Mouse (Mus musculus) myocyte (in vitro differentiated cells): Measurements from ENCODE around the gene Hbq1b. TPM values are rescaled to one million over a fixed set of nuclear protein-coding genes. Genes with fewer than 3 reads are reported as not detected.
"Not testable (repeated sequence)": the region's sequence is repeated elsewhere in the genome, so short reads cannot be mapped to it uniquely, and the experiment has no call there.

ENCODE experiments used
- H3K27me3 ChIP-seq: one replicate; pipeline ENCODE4 v1.6.1; 2011; ENCODE audit not compliant: control insufficient read depth, insufficient read depth, insufficient read length
- H3K36me3 ChIP-seq: one replicate; pipeline ENCODE4 v1.6.1; 2011; ENCODE audit not compliant: control insufficient read depth, insufficient read depth
- H3K4me2 ChIP-seq: one replicate; pipeline ENCODE4 v1.6.1; 2011; ENCODE audit warnings: low read depth, control low read depth
- H3K4me3 ChIP-seq: one replicate; pipeline ENCODE4 v1.5.1; 2011; ENCODE audit warnings: mild to moderate bottlenecking, control low read depth, moderate library complexity
- H3K79me2 ChIP-seq: one replicate; pipeline ENCODE4 v1.6.1; 2011; ENCODE audit not compliant: control insufficient read depth, insufficient read depth
- H3ac ChIP-seq: one replicate; pipeline ENCODE4 v1.6.1; 2011; ENCODE audit not compliant: control insufficient read depth, insufficient read length
- CEBPB ChIP-seq: IDR thresholded peaks from 2 replicates; pipeline ENCODE4 v1.6.1; 2011; ENCODE audit warnings: mild to moderate bottlenecking, moderate library complexity; ENCODE audit not compliant: poor library complexity, insufficient read depth, severe bottlenecking
- E2F4 ChIP-seq: IDR thresholded peaks from one replicate; pipeline ENCODE4 v1.6.1; 2011; ENCODE audit warnings: mild to moderate bottlenecking, control low read depth, moderate library complexity; ENCODE audit not compliant: insufficient read depth
- MAX ChIP-seq: IDR thresholded peaks from one replicate; pipeline ENCODE4 v1.6.1; 2011; ENCODE audit warnings: low read depth, mild to moderate bottlenecking, control low read depth
- MYOD1 ChIP-seq, 3 experiments: IDR thresholded peaks; one replicate each; pipeline ENCODE4 v1.6.1; 2011; ENCODE audit warnings: control low read depth in 2 of 3, low read depth in 2 of 3, mild to moderate bottlenecking in 2 of 3, moderate library complexity in 1 of 3; ENCODE audit not compliant: insufficient read length in 2 of 3, control insufficient read depth in 1 of 3
- MYOG ChIP-seq, 3 experiments: IDR thresholded peaks; one replicate each; pipeline ENCODE4 v1.6.1; 2011; ENCODE audit warnings: control low read depth in 2 of 3, low read depth in 2 of 3, mild to moderate bottlenecking in 2 of 3; ENCODE audit not compliant: insufficient read length in 2 of 3, control insufficient read depth in 1 of 3, insufficient read depth in 1 of 3
- POLR2A ChIP-seq: IDR thresholded peaks from one replicate; pipeline ENCODE4 v1.6.1; 2011; ENCODE audit warnings: low read depth, mild to moderate bottlenecking, control low read depth, moderate library complexity; ENCODE audit not compliant: insufficient read length
- POLR2AphosphoS2 ChIP-seq: IDR thresholded peaks from one replicate; pipeline ENCODE4 v1.6.1; 2011; ENCODE audit warnings: low read depth, control low read depth; ENCODE audit not compliant: insufficient read length
- REST ChIP-seq: IDR thresholded peaks from one replicate; pipeline ENCODE4 v1.6.1; 2011; ENCODE audit warnings: mild to moderate bottlenecking, control low read depth, moderate library complexity; ENCODE audit not compliant: insufficient read depth, insufficient read length
- SRF ChIP-seq: IDR thresholded peaks from one replicate; pipeline ENCODE4 v1.6.1; 2011; ENCODE audit warnings: low read depth; ENCODE audit not compliant: control insufficient read depth, insufficient read length
- TCF12 ChIP-seq: IDR thresholded peaks from one replicate; pipeline ENCODE4 v1.6.1; 2011; ENCODE audit warnings: mild to moderate bottlenecking, control low read depth; ENCODE audit not compliant: poor library complexity, insufficient read depth, severe bottlenecking
- TCF3 ChIP-seq: IDR thresholded peaks from one replicate; pipeline ENCODE4 v1.6.1; 2011; ENCODE audit warnings: low read depth, control low read depth; ENCODE audit not compliant: insufficient read length
- USF1 ChIP-seq: IDR thresholded peaks from one replicate; pipeline ENCODE4 v1.6.1; 2011; ENCODE audit warnings: low read depth, mild to moderate bottlenecking, control low read depth, moderate library complexity
- polyA plus RNA-seq: library from polyadenylated mRNA; unstranded; fragments of >200 nt; fragmentation: generic; extraction: Trizol; gene quantifications from one replicate; pipeline ENCODE4 v1.2.1, GENCODE M21; 2012; ENCODE audit warnings: missing spikeins

The Hbq1b gene
- polyA plus RNA-seq, 1 experiment: 0.16 TPM

DNA sequence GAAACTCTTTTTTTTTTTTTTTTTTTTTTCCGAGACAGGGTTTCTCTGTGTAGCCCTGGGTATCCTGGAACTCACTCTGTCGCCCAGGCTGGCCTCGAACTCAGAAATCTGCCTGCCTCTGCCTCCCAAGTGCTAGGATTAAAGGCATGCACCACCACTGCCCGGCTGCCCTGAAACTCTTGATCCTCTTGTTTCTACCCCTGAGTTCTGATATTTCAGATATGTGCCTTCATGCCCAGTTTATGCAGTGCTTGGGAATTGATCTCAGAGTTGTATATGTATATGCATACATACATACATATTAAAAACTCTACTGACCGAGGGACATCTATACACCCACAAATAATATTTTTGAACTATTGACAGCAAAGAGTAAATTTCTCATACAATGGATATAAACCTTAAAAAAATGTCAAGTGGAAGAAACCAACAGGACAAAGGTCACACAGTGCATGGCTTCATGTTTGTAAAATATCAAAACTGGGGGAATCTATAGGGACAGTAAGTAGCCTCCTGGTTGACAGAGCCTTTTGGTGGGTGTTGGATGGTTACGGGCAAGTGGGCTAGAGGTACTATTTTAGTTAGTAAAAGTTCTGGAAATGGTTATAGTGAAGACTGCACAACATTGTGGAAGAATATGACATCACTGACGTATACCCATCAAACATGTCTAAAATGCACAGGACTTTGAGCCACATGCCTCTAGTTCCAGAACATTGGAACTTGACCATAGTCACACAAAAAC is 1.6 kb upstream of the Hbq1b start:
- Histone ChIP-seq H3K4me2 (no peak overlapping the region), H3ac (no peak overlapping the region), H3K79me2 (no peaks in the 10 kb centered on the region), H3K4me3 (no peak overlapping the region), H3K27me3 (peaks cover 5% of the 10 kb centered on the region), H3K36me3 (no peaks in the 10 kb centered on the region)
- TF ChIP-seq SRF (no peak), POLR2A (no peak), USF1 (no peak), REST (no peak), MYOD1 (IDR thresholded peaks at IDR 0.05; ENCODE audit: control insufficient read depth in 1 of 3, insufficient read length in 2 of 3, low read depth in 2 of 3) (no peak), TCF12 (no peak), TCF3 (no peak), POLR2AphosphoS2 (no peak), E2F4 (no peak), CEBPB (no peak), MAX (no peak), MYOG (IDR thresholded peaks at IDR 0.05; ENCODE audit: control insufficient read depth in 1 of 3, insufficient read depth in 1 of 3, insufficient read length in 2 of 3, low read depth in 2 of 3) (no peak)

- H3K27me3 ChIP-seq, H3ac ChIP-seq, H3K36me3 ChIP-seq, H3K4me3 ChIP-seq, H3K4me2 ChIP-seq, H3K79me2 ChIP-seq: not testable (repeated sequence)
Observed at GRCm38 (mm10) chr11:32285887-32286286, 878 bp upstream of the Hbq1b start.

DNA sequence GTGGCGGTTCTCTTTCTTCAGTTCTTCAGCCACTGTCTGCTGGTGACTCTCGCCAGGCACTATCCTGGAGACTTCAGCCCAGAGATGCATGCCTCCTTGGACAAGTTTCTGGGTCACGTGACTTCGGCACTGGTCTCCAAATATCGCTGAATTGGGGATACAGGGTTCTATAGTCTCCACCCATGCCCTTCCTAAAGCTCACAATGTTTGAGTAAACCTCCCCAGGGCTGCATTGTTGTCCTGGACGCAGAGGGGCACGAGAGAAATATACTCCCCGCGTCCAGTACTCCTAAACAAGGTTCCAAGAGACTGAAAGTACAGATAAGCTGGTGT is 694 bp downstream of the Hbq1b start:
- Histone ChIP-seq H3ac (no peak overlapping the region), H3K27me3 (no peaks in the 10 kb centered on the region), H3K36me3 (no peaks in the 10 kb centered on the region), H3K4me3 (no peak overlapping the region), H3K79me2 (no peaks in the 10 kb centered on the region), H3K4me2 (no peak overlapping the region)
- TF ChIP-seq USF1 (peak; percentile 2), REST (no peak)

DNA sequence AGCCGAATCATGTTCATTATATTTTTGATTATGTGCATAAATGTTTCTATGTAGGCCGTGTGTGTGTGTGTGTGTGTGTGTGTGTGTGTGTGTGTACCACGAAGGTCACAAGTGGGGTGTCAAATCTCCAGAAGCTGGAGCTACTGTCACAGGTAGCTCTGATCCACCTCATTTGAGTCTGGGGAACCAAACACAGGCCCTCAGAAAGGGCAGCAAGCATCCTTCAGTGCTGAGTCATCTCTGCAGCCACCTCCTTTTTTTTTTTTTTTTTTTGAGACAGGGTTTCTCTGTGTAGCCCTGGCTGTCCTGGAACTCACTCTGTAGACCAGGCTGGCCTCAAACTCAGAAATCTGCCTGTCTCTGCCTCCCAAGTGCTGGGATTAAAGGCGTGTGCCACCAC is 6.1 kb downstream of the Hbq1b start:
- H3K4me2 ChIP-seq, H3K4me3 ChIP-seq, H3K36me3 ChIP-seq, H3K27me3 ChIP-seq, H3ac ChIP-seq, H3K79me2 ChIP-seq: not testable (repeated sequence)

DNA sequence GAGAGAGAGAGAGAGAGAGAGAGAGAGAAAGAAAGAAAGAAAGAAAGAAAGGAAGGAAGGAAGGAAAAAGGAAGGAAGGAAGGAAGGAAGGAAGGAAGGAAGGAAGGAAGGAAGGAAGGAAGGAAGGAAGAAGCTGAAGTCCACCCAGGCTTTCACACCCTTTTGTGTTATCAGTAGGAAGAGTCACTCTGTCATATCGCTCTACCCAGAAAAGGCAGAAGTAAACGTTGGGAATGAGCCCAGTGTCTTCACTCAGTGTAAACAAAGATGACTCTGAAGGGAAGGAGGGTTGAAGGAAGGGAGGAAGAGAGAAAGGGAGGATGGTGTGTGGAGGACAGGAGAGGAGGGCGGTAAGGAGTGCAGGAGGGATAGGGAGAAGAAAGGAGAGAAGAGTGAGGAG is 6.7 kb downstream of the Hbq1b start:
- H3ac ChIP-seq, H3K36me3 ChIP-seq, H3K27me3 ChIP-seq, H3K4me2 ChIP-seq, H3K4me3 ChIP-seq, H3K79me2 ChIP-seq: not testable (repeated sequence)

DNA sequence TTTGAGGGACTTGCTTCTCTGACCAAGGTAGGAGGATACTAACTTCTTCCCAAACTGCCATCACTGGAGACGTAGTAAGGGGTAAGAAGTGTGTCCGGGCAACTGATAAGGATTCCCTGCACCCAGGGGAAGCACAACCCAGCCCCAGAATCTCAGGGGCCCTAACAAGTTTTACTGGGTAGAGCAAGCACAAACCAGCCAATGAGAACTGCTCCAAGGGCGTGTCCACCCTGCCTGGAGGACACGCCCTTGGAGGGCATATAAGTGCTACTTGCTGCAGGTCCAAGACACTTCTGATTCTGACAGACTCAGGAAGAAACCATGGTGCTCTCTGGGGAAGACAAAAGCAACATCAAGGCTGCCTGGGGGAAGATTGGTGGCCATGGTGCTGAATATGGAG is 9.4 kb downstream of the Hbq1b start, which contains the start of gene Hba-a2:
Gene Hba-a2, plus strand, starts transcription at position 287 of the 400 bp plus-strand sequence.
- H3K4me3 ChIP-seq, H3K4me2 ChIP-seq, H3K79me2 ChIP-seq, H3ac ChIP-seq, H3K36me3 ChIP-seq, H3K27me3 ChIP-seq: not testable (repeated sequence)

- H3K27me3 ChIP-seq, H3K79me2 ChIP-seq, H3ac ChIP-seq, H3K4me2 ChIP-seq, H3K4me3 ChIP-seq, H3K36me3 ChIP-seq: not testable (repeated sequence)
Observed at GRCm38 (mm10) chr11:32297417-32297816, 10.7 kb downstream of the Hbq1b start.
